Mouse (Mus musculus) lung, adult 18-20 months (tissue): ENCODE measurements around the gene Cdk10.
A peak's percentile ranks its signal among the peaks of the same experiment; 100 is the strongest.
"Not testable (repeated sequence)": the region's sequence is repeated elsewhere in the genome, so short reads cannot be mapped to it uniquely, and the experiment has no call there.

ENCODE experiments used
- DNase-seq, 2 experiments: peaks; one replicate each; pipeline ENCODE4 v3.0.0; 2022; ENCODE audit warnings: mixed read lengths in 2 of 2

Gene Cdk10

DNA sequence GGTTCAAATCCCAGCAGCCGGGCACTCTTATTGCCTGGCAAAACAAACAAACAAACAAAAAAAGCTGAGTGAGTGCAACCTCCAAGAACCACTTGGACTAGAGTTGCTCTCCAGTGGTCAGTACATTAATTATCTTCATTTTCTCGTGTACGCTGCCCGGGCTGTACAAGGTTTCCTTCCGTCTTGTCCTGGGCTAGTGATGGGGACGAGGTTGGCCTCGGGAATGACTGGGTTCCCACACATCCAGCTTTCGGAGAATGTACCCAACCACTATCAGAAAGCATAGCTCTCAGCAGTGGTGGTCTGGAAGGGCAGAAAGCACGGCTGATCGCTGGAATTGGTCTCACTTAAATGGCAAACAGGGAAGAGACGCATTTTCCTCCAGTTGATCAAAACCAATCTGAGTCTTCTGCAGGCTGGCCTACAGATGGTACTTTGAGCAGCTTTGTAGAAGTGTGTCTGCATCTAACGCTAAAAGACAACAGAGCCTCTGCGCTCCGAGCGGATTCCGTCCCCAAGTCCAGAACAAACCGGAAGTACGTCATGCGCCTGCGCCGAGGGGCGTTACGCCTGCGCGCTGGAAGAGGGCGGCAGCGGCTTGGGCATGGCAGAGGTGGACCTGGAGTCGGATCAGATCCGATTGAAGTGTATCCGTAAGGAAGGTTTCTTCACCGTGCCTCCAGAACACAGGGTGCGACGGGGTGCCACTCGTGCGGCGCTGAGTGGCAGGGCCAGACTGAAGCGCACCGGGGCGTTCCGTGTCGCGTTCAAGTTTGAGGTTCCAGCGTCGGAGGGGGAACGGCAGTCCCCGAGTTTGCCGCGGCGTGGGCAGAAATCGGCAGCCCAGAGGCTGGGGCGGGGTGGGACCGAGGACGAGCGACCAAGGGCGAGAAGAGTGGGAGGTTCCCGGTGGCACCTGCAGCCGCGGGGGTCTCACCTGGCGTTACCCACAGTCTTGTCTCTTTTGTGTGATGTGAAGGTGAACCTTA lies at the start of gene Cdk10:
Gene Cdk10, plus strand, starts transcription at position 565 of the 989 bp plus-strand sequence.
- DNase-seq, result peak; percentile 93 to 95

GRCm38 (mm10) chr8:123181391-123181790 lies 43.3 kb upstream of the Cdk10 start:
- DNase-seq, result peak; percentile 31 to 52

DNA sequence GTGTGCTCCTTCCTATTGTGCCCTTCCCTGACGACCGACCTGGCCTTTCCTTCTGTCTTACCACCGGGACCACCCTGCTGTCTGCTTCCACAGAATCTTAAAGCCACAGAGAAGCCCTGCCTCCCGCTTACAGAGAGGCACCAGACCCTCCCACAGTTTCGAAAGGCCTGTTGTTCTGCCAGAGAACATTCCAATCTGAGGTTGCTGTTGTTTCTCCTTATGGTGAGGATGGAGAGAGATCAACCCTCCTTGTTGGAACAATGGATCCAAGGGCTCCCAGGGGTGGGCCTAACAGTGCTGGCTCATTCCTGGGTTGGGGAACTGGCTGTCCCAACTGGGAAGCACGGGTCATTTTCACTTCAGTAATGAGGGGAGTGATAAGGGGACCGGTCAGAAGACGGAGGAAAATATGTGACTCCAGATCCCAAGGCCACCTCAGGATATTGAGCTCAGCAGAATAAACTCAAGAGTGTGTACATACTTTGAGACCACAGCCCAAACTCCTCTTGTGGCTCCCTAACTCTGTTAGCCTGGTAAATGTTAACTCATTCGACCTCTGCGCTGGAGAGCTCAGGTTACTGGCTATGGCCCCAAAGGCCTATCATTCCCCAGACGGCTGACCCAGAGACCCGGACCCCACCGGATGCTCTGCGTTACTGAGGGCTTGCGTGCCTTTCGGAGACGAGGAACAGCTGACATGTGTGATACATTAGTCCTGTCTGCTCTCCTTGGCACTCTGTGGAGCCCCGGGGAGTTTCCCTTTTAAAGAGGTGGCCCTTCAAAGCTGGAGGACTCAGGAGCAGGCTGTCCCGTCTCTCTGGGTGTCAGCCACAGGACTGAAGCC lies 38.9 kb upstream of the Cdk10 start, which contains the start of gene Dpep1:
Gene Dpep1, plus strand, starts transcription at position 677 of the 844 bp plus-strand sequence.
- DNase-seq, result peak; percentile 58 to 79

- DNase-seq, result no peak
Observed at GRCm38 (mm10) chr8:123188006-123188405, 36.6 kb upstream of the Cdk10 start.

GRCm38 (mm10) chr8:123188841-123189240 lies 35.8 kb upstream of the Cdk10 start:
- DNase-seq, result no peak

DNA sequence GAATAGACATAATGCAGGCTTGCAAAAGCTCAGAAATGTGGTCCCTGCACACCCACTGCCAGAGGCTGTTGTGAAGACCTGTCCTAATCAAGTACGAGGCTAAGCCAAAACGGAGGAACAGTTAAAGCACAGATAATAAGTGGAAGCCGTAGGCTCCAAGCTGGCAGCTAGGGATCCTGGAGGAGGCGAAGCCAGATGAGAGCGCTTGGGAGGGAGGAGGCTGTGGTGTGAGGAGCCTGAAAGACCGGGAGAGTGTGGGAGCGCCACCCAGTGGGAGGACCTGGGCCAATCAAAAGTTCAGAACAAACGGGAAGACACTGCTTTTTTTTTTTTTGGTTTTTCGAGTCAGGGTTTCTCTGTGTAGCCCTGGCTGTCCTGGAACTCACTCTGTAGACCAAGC lies 34.0 kb upstream of the Cdk10 start:
- peak; percentile 65 to 70 for DNase-seq

DNA sequence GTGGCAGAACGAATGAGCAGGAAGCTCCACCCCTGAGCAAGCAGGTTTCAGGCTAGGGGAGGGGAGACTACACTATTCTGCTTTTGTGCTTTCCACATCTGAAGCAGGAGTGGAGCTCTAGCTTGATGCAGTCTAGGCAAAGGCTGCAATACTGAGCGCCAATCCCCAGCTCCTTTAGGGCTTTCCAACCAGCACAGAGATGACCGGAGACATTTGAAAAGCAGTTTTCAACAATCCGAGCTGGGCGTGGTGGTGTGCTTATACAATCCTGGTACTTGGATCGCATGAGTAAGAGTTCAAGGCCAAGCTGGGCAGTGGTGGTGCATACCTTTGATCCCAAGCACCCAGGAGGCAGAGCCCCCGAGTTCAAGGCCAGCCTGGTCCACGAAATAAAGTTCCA lies 32.7 kb upstream of the Cdk10 start:
- no peak for DNase-seq

- no peak for DNase-seq
Observed at GRCm38 (mm10) chr8:123193771-123194170, 30.9 kb upstream of the Cdk10 start.

GRCm38 (mm10) chr8:123197016-123197415 lies 27.6 kb upstream of the Cdk10 start:
- DNase-seq, result not testable (repeated sequence)

DNA sequence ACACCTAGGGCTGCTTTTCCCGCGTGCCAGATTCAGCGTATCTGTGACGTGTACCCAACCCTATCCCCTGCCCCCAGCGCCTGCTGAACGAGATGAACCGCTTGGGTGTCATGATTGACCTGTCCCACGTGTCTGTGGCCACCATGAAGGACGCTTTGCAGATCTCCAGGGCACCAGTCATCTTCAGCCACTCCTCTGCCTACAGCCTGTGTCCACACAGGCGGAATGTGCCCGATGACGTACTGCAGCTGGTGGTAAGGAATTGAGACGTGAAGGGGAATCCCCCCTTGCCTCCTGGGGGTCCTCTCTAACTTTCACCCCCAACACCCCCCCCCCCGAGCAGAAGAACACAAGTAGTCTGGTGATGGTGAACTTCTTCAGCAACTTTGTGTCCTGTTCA lies 24.8 kb upstream of the Cdk10 start:
- DNase-seq, result no peak

- DNase-seq, result peak; percentile 34 to 60
Observed at GRCm38 (mm10) chr8:123202288-123202687, 22.4 kb upstream of the Cdk10 start.

GRCm38 (mm10) chr8:123203571-123203970 lies 21.1 kb upstream of the Cdk10 start:
- DNase-seq, result no peak

- DNase-seq, result no peak
Observed at GRCm38 (mm10) chr8:123211876-123212275, 12.8 kb upstream of the Cdk10 start.

- DNase-seq, result peak; percentile 88 to 94
Observed at GRCm38 (mm10) chr8:123212321-123213117, 12.1 kb upstream of the Cdk10 start, which contains the start of the genes Chmp1a and Spata33. Chmp1a (minus strand) TSS chr8:123212763. Spata33 (plus strand) TSS chr8:123212832.

DNA sequence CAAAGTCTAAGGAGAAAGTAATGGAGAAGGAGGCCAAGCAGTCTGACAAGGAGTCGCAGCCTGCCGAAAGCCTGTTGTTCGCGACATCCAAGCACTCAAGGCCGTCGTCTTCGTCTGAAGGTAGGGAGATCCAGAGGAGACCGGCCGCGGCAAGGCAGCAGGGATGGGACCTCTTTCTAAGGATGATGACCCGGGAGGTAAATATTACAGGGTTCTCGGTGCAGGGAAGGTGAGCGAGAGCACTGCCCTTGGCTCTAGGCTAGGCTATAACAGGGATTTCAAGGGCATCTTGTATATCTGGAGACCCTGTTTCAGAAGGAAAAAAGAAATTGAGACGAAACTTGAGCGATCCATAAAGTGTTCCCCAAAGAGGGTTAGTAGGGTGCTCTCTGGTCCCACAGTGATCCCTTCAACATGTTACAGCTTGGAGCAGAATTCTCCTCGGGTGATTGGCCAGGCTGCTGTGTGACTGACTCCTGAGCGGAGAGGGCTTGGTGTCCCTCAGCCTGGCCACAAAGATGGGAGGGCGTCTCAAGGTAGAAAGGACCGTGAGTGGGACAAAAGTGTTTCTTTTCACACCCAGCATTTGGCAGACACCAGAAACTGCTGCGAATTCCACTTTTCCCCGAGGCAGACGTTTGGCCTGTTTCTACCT lies 11.4 kb upstream of the Cdk10 start:
- no peak for DNase-seq

DNA sequence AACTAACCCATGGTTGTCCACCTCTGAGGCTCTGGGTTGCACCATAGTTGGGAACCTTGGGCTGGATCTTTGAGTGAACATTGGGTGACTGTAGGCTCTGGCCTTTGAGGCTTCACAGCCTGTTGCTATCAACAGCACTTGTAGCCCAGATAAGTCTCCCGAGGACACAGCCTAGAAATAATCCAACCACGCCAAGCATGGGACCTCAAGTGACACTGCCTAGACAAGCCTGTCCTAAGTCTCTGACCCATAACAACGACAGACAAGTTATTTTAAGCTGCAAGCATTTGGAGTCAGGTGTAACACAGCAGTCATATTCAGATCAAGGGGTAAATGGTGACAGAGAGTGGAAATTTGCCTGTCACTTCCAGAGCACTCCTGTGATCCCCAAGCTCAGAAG lies 9.2 kb upstream of the Cdk10 start:
- DNase-seq, result no peak

GRCm38 (mm10) chr8:123220917-123221316 lies 3.7 kb upstream of the Cdk10 start:
- DNase-seq, result no peak

- no peak for DNase-seq
Observed at GRCm38 (mm10) chr8:123228416-123228815, 3.8 kb downstream of the Cdk10 start.

DNA sequence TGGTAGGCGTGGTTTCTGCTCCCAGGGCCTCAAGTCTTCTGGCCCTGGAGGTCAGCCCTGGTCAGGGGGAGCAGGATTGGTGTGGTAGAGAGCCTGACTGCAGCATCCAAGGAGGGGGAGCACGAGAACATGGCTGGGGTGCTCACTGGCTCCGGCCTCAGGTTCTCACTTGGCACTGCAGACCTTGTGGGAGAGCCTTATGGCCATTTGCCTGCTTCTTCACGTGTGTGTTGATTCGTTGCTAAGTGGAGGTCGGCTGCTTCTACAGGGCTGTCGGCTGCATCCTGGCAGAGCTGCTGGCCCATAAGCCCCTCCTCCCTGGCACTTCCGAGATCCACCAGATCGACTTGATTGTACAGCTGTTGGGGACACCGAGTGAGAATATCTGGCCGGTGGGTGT lies 5.7 kb downstream of the Cdk10 start:
- not testable (repeated sequence) for DNase-seq

- no peak for DNase-seq
Observed at GRCm38 (mm10) chr8:123231742-123232141, 7.1 kb downstream of the Cdk10 start.

GRCm38 (mm10) chr8:123232553-123232952 lies 7.9 kb downstream of the Cdk10 start:
- no peak for DNase-seq

GRCm38 (mm10) chr8:123233300-123233699 lies 8.7 kb downstream of the Cdk10 start:
- DNase-seq, result no peak
